Mouse (Mus musculus) C2C12 (cell line): ENCODE measurements around the gene Ntsr1. TPM values are rescaled to one million over a fixed set of nuclear protein-coding genes. Genes with fewer than 3 reads are reported as not detected.
A peak's percentile ranks its signal among the peaks of the same experiment; 100 is the strongest.

ENCODE experiments used
- H3K27me3 ChIP-seq: one replicate; pipeline ENCODE4 v1.6.1; 2011; ENCODE audit not compliant: control insufficient read depth, insufficient read depth, insufficient read length
- H3K36me3 ChIP-seq: one replicate; pipeline ENCODE4 v1.6.1; 2011; ENCODE audit not compliant: control insufficient read depth, insufficient read depth
- H3K4me3 ChIP-seq: one replicate; pipeline ENCODE4 v1.5.1; 2011; ENCODE audit warnings: mild to moderate bottlenecking, control low read depth; ENCODE audit not compliant: poor library complexity, insufficient read depth, severe bottlenecking
- H3K79me2 ChIP-seq: one replicate; pipeline ENCODE4 v1.6.1; 2011; ENCODE audit not compliant: control insufficient read depth, insufficient read depth
- H3K79me3 ChIP-seq: one replicate; pipeline ENCODE4 v1.6.1; 2011; ENCODE audit warnings: low read depth, control low read depth
- H3ac ChIP-seq: one replicate; pipeline ENCODE3; 2011; ENCODE audit warnings: low read depth; ENCODE audit not compliant: control insufficient read depth, insufficient read length
- CEBPB ChIP-seq: IDR thresholded peaks from one replicate; pipeline ENCODE4 v1.6.1; 2011; ENCODE audit warnings: low read depth, mild to moderate bottlenecking, control low read depth, moderate library complexity
- CTCF ChIP-seq: IDR thresholded peaks from one replicate; pipeline ENCODE4 v1.5.1; 2011; ENCODE audit not compliant: control insufficient read depth, insufficient read depth, insufficient read length
- FOSL1 ChIP-seq: IDR thresholded peaks from one replicate; pipeline ENCODE4 v1.8.0; 2011; ENCODE audit warnings: mild to moderate bottlenecking, low read length; ENCODE audit not compliant: poor library complexity, insufficient read depth, severe bottlenecking
- MAX ChIP-seq: IDR thresholded peaks from one replicate; pipeline ENCODE4 v1.6.1; 2011; ENCODE audit warnings: mild to moderate bottlenecking, control low read depth
- MYOD1 ChIP-seq: IDR thresholded peaks from one replicate; pipeline ENCODE4 v1.6.1; 2011; ENCODE audit warnings: low read depth; ENCODE audit not compliant: control insufficient read depth, insufficient read length
- MYOG ChIP-seq: IDR thresholded peaks from one replicate; pipeline ENCODE4 v1.6.1; 2011; ENCODE audit not compliant: control insufficient read depth, insufficient read length; ENCODE audit errors: extremely low read depth
- USF1 ChIP-seq: IDR thresholded peaks from one replicate; pipeline ENCODE4 v1.6.1; 2011; ENCODE audit warnings: low read depth, mild to moderate bottlenecking, control low read depth, moderate library complexity
- long read RNA-seq, 2 experiments: library from polyadenylated mRNA; unstranded; transcript quantifications; one replicate each; pipeline ENCODE4 v2.0.0; 2019 to 2020
- polyA plus RNA-seq: library from polyadenylated mRNA; unstranded; fragments of >200 nt; fragmentation: generic; extraction: Trizol; gene quantifications from one replicate; pipeline ENCODE4 v1.2.1, GENCODE M21; 2012; ENCODE audit warnings: missing spikeins

The Ntsr1 gene
- not detected for polyA plus RNA-seq
- long read RNA-seq, experiment 1 = 0 reads
- long read RNA-seq, experiment 2 = 0 reads

DNA sequence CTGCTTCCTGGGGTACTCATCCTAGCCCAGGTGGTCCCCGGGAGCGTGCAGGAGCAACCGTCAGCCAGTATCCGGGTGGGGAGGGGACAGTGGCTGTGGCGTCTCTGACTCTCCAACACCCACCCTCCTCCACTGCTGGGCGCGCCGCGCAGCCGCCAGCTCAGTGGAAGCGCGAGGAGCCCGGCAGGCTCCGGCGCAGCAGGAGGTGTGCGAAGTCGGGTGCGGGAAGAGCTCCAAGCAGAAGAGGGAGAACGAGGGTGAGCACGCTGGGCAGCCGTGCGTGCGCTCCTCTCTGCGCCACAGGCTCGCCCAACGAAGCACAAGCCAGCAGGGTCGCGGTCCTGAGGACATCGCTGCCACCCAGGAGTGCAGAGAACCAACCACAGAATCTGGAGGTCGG, at the start of gene Ntsr1:
Gene Ntsr1, plus strand, starts transcription at position 236 of the 400 bp plus-strand sequence.
- H3K36me3 ChIP-seq = no peaks in the 10 kb centered on the region
- H3K4me3 ChIP-seq = no peak within 1 kb of the TSS
- no peaks in the 10 kb centered on the region for H3K79me2 ChIP-seq
- H3K27me3 ChIP-seq = peaks cover 75% of the 10 kb centered on the region
- TF ChIP-seq MYOG = no peak
- TF ChIP-seq USF1 = no peak
- TF ChIP-seq CTCF = no peak
- TF ChIP-seq FOSL1 = no peak
- no peak for TF ChIP-seq CEBPB
- TF ChIP-seq MYOD1 = no peak
- TF ChIP-seq MAX = no peak
- no peak within 1 kb of the TSS for H3ac ChIP-seq
- no peaks in the 10 kb centered on the region for H3K79me3 ChIP-seq

DNA sequence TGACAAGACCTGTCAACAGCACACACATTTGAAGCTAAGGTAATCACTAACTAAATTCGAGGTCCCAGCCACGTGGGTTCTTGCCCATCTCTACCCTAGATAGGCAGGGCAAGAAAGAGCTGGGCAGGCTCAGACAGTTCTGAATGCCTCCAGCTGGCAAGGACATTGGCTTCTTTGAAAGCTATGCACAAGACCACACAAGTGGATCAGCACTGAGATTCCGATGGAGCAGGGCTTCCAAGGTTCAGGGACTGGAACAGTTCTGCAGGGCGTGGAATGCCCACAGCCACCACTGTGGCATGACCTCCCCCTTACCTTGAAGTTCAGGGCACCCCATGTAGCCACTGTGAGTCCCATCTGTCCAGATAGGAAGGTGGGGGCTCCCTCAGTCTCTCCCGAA, 49.2 kb upstream of the Ntsr1 start:
- Histone ChIP-seq H3K79me3 (no peaks in the 10 kb centered on the region), H3ac (no peak overlapping the region), H3K4me3 (no peak overlapping the region), H3K36me3 (no peaks in the 10 kb centered on the region), H3K79me2 (no peaks in the 10 kb centered on the region), H3K27me3 (peaks cover 4% of the 10 kb centered on the region)
- no peak for TF ChIP-seq MYOD1
- no peak for TF ChIP-seq MAX
- no peak for TF ChIP-seq USF1
- TF ChIP-seq CEBPB = no peak
- no peak for TF ChIP-seq CTCF
- no peak for TF ChIP-seq MYOG

GRCm38 (mm10) chr2:180455723-180456698, 43.8 kb upstream of the Ntsr1 start, which contains the start of gene Slco4a1:
Slco4a1 (plus strand) TSS chr2:180456245.
- Histone ChIP-seq H3K4me3 (peak within 1 kb of the TSS; percentile 34), H3ac (peak within 1 kb of the TSS; percentile 35), H3K79me3 (no peaks in the 10 kb centered on the region), H3K27me3 (peaks cover 27% of the 10 kb centered on the region), H3K79me2 (peaks cover 27% of the 10 kb centered on the region), H3K36me3 (no peaks in the 10 kb centered on the region)
- no peak for TF ChIP-seq MYOD1
- peak; percentile 46 for TF ChIP-seq MAX
- TF ChIP-seq CTCF = no peak

DNA sequence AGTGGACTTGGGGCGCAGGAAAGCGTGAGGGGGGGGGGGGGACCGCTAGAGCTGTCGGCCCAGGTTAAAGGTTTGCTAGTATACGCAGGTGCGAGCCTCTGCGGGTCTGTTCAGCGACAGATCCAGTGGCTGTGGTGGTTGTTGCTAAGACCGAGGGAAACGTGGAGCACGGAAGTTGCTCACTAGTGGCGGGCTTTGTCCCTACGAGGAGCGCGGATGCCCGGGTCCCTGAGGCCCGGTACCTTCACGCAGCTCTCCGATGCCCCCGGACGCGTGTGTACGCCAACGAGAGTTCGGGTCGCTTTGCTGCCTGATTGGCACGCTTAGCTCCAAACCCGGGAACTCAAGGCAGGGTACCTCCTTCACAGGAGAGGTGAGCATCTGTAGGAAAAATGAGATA, 43.1 kb upstream of the Ntsr1 start:
- TF ChIP-seq MAX (no peak), CEBPB (no peak), MYOD1 (no peak), MYOG (no peak), USF1 (no peak), FOSL1 (no peak), CTCF (no peak)
- peak overlapping the region; percentile 34 for H3K4me3 ChIP-seq
- H3K79me3 ChIP-seq = no peaks in the 10 kb centered on the region
- no peaks in the 10 kb centered on the region for H3K36me3 ChIP-seq
- peaks cover 23% of the 10 kb centered on the region for H3K27me3 ChIP-seq
- H3ac ChIP-seq = no peak overlapping the region
- peaks cover 27% of the 10 kb centered on the region for H3K79me2 ChIP-seq

- TF ChIP-seq CTCF (no peak), USF1 (no peak), MYOD1 (no peak), MYOG (no peak), MAX (no peak), FOSL1 (no peak), CEBPB (no peak)
- Histone ChIP-seq H3K4me3 (no peak overlapping the region), H3K27me3 (peaks cover 23% of the 10 kb centered on the region), H3ac (no peak overlapping the region), H3K79me3 (no peaks in the 10 kb centered on the region), H3K36me3 (no peaks in the 10 kb centered on the region), H3K79me2 (peaks cover 27% of the 10 kb centered on the region)
Observed at GRCm38 (mm10) chr2:180457680-180458079, 42.1 kb upstream of the Ntsr1 start.

- Histone ChIP-seq H3K79me3 (no peaks in the 10 kb centered on the region), H3K4me3 (no peak overlapping the region), H3K36me3 (no peaks in the 10 kb centered on the region), H3K27me3 (peaks cover 25% of the 10 kb centered on the region), H3ac (no peak overlapping the region), H3K79me2 (peaks cover 27% of the 10 kb centered on the region)
- TF ChIP-seq CTCF (no peak), MYOD1 (no peak), USF1 (no peak), MYOG (no peak), MAX (no peak), CEBPB (no peak), FOSL1 (no peak)
Observed at GRCm38 (mm10) chr2:180459437-180459836, 40.3 kb upstream of the Ntsr1 start.
